Mouse (Mus musculus): ENCODE measurements at regions not wholly inside any gene's neighbourhood (a gene's known extent, or its start where the extent isn't known, plus 50 kb on each side); places are given as distances from the start of the nearest gene placed in this dataset.

GRCm38 (mm10) chr3:58173821-58174220, 240.7 kb upstream of the Tsc22d2 start:
- no peaks in the 10 kb centered on the region for H3K36me3 ChIP-seq (replicated peaks)

GRCm38 (mm10) chr3:58181715-58182114, 232.8 kb upstream of the Tsc22d2 start:
- H3K9me3 ChIP-seq: no peaks in the 10 kb centered on the region
- H3K36me3 ChIP-seq (replicated peaks): no peaks in the 10 kb centered on the region
- peak; percentile 24 for DNase-seq (ENCODE audit: low spot score)
- H3K4me1 ChIP-seq: peaks cover 4% of the 10 kb centered on the region; the same call in 1 of the 2 replicates
- WGBS: 50% methylated on average over 3 of the region's 3 CpGs
- no peak overlapping the region for H3K27ac ChIP-seq (replicated peaks)
- H3K4me3 ChIP-seq: no peak overlapping the region
- no peaks in the 10 kb centered on the region for H3K27me3 ChIP-seq (replicated peaks; ENCODE audit: low read depth, poor library complexity, severe bottlenecking)

More at GRCm38 (mm10) chr3:58173821-58174220, 240.7 kb upstream of the Tsc22d2 start:
- no peak for DNase-seq (ENCODE audit: low spot score)
- Histone ChIP-seq H3K27ac (replicated peaks) (no peak overlapping the region), H3K4me3 (no peak overlapping the region), H3K9me3 (no peaks in the 10 kb centered on the region), H3K4me1 (0 out of 2 replicates have a peak, but pooled peaks cover 5% of the 10 kb centered on the region), H3K27me3 (replicated peaks; ENCODE audit: low read depth, poor library complexity, severe bottlenecking) (no peaks in the 10 kb centered on the region)
- WGBS: 88% methylated on average over 1 of the region's 1 CpGs

GRCm38 (mm10) chr3:58182299-58182698, 232.2 kb upstream of the Tsc22d2 start:
- Histone ChIP-seq H3K36me3 (replicated peaks) (no peaks in the 10 kb centered on the region), H3K9me3 (no peaks in the 10 kb centered on the region), H3K27me3 (replicated peaks; ENCODE audit: low read depth, poor library complexity, severe bottlenecking) (no peaks in the 10 kb centered on the region), H3K4me3 (no peak overlapping the region), H3K4me1 (peaks cover 4% of the 10 kb centered on the region; the same call in 1 of the 2 replicates), H3K27ac (replicated peaks) (no peak overlapping the region)
- WGBS: 70% methylated on average over 4 of the region's 4 CpGs
- DNase-seq (ENCODE audit: low spot score): no peak

GRCm38 (mm10) chr3:58183279-58183678, 231.2 kb upstream of the Tsc22d2 start:
- no peak for DNase-seq (ENCODE audit: low spot score)
- Histone ChIP-seq H3K27me3 (replicated peaks; ENCODE audit: low read depth, poor library complexity, severe bottlenecking) (no peaks in the 10 kb centered on the region), H3K4me3 (no peak overlapping the region), H3K27ac (replicated peaks) (no peak overlapping the region), H3K4me1 (peaks cover 4% of the 10 kb centered on the region; the same call in 1 of the 2 replicates), H3K36me3 (replicated peaks) (no peaks in the 10 kb centered on the region), H3K9me3 (no peaks in the 10 kb centered on the region)
- 41% methylated on average over 3 of the region's 3 CpGs for WGBS

GRCm38 (mm10) chr3:58200462-58200861, 214.1 kb upstream of the Tsc22d2 start:
- Histone ChIP-seq H3K4me3 (no peak overlapping the region), H3K4me1 (no peaks in the 10 kb centered on the region), H3K36me3 (replicated peaks) (no peaks in the 10 kb centered on the region), H3K9me3 (no peaks in the 10 kb centered on the region), H3K27me3 (replicated peaks; ENCODE audit: low read depth, poor library complexity, severe bottlenecking) (no peaks in the 10 kb centered on the region), H3K27ac (replicated peaks) (no peak overlapping the region)
- DNase-seq (ENCODE audit: low spot score): no peak
- 90% methylated on average over 6 of the region's 6 CpGs for WGBS

- peaks cover 3% of the 10 kb centered on the region; the same call in 1 of the 2 replicates for H3K4me1 ChIP-seq
- WGBS: 79% methylated on average over 5 of the region's 5 CpGs
- no peaks in the 10 kb centered on the region for H3K27me3 ChIP-seq (replicated peaks; ENCODE audit: low read depth, poor library complexity, severe bottlenecking)
- no peak overlapping the region for H3K27ac ChIP-seq (replicated peaks)
- H3K36me3 ChIP-seq (replicated peaks): no peaks in the 10 kb centered on the region
- no peak for DNase-seq (ENCODE audit: low spot score)
- no peak overlapping the region for H3K4me3 ChIP-seq
- H3K9me3 ChIP-seq: no peaks in the 10 kb centered on the region
Measured at GRCm38 (mm10) chr3:58202816-58203215, 211.7 kb upstream of the Tsc22d2 start.

GRCm38 (mm10) chr3:58203806-58204205, 210.7 kb upstream of the Tsc22d2 start:
- Histone ChIP-seq H3K4me3 (no peak overlapping the region), H3K4me1 (peaks cover 3% of the 10 kb centered on the region; the same call in 1 of the 2 replicates), H3K27ac (replicated peaks) (no peak overlapping the region), H3K36me3 (replicated peaks) (no peaks in the 10 kb centered on the region), H3K9me3 (no peaks in the 10 kb centered on the region), H3K27me3 (replicated peaks; ENCODE audit: low read depth, poor library complexity, severe bottlenecking) (no peaks in the 10 kb centered on the region)
- 90% methylated on average over 2 of the region's 2 CpGs for WGBS
- DNase-seq (ENCODE audit: low spot score): no peak

- no peaks in the 10 kb centered on the region for H3K27me3 ChIP-seq (replicated peaks; ENCODE audit: low read depth, poor library complexity, severe bottlenecking)
- peaks cover 3% of the 10 kb centered on the region; the same call in 1 of the 2 replicates for H3K4me1 ChIP-seq
- H3K9me3 ChIP-seq: no peaks in the 10 kb centered on the region
- no peaks in the 10 kb centered on the region for H3K36me3 ChIP-seq (replicated peaks)
- no peak overlapping the region for H3K4me3 ChIP-seq
- H3K27ac ChIP-seq (replicated peaks): no peak overlapping the region
- WGBS: 85% methylated on average over 2 of the region's 2 CpGs
- no peak for DNase-seq (ENCODE audit: low spot score)
Measured at GRCm38 (mm10) chr3:58205526-58205925, 209.0 kb upstream of the Tsc22d2 start.

- Histone ChIP-seq H3K27ac (replicated peaks) (no peak overlapping the region), H3K4me1 (peaks cover 3% of the 10 kb centered on the region; the same call in 1 of the 2 replicates), H3K27me3 (replicated peaks; ENCODE audit: low read depth, poor library complexity, severe bottlenecking) (no peaks in the 10 kb centered on the region), H3K36me3 (replicated peaks) (no peaks in the 10 kb centered on the region), H3K9me3 (no peaks in the 10 kb centered on the region), H3K4me3 (no peak overlapping the region)
- 64% methylated on average over 5 of the region's 5 CpGs for WGBS
- no peak for DNase-seq (ENCODE audit: low spot score)
Measured at GRCm38 (mm10) chr3:58206776-58207398, 207.6 kb upstream of the Tsc22d2 start.

GRCm38 (mm10) chr3:58211016-58211415, 203.5 kb upstream of the Tsc22d2 start:
- Histone ChIP-seq H3K36me3 (replicated peaks) (no peaks in the 10 kb centered on the region), H3K9me3 (no peaks in the 10 kb centered on the region), H3K27me3 (replicated peaks; ENCODE audit: low read depth, poor library complexity, severe bottlenecking) (no peaks in the 10 kb centered on the region), H3K4me3 (no peak overlapping the region), H3K27ac (replicated peaks) (no peak overlapping the region), H3K4me1 (peaks cover 1% of the 10 kb centered on the region; the same call in 1 of the 2 replicates)
- WGBS: 74% methylated on average over 3 of the region's 3 CpGs
- DNase-seq (ENCODE audit: low spot score): no peak

GRCm38 (mm10) chr3:58224696-58225095, 189.8 kb upstream of the Tsc22d2 start:
- Histone ChIP-seq H3K4me3 (no peak overlapping the region), H3K4me1 (no peaks in the 10 kb centered on the region), H3K36me3 (replicated peaks) (no peaks in the 10 kb centered on the region), H3K27ac (replicated peaks) (no peak overlapping the region), H3K27me3 (replicated peaks; ENCODE audit: low read depth, poor library complexity, severe bottlenecking) (no peaks in the 10 kb centered on the region), H3K9me3 (no peaks in the 10 kb centered on the region)
- 84% methylated on average over 2 of the region's 2 CpGs for WGBS
- DNase-seq (ENCODE audit: low spot score): no peak

GRCm38 (mm10) chr3:58226447-58227321, 187.8 kb upstream of the Tsc22d2 start:
- Histone ChIP-seq H3K4me1 (no peaks in the 10 kb centered on the region), H3K27me3 (replicated peaks; ENCODE audit: low read depth, poor library complexity, severe bottlenecking) (no peaks in the 10 kb centered on the region), H3K4me3 (no peak overlapping the region), H3K36me3 (replicated peaks) (no peaks in the 10 kb centered on the region), H3K9me3 (no peaks in the 10 kb centered on the region), H3K27ac (replicated peaks) (no peak overlapping the region)
- DNase-seq (ENCODE audit: low spot score): no peak
- 85% methylated on average over 7 of the region's 7 CpGs for WGBS

- no peaks in the 10 kb centered on the region for H3K36me3 ChIP-seq (replicated peaks)
- no peaks in the 10 kb centered on the region for H3K9me3 ChIP-seq
- DNase-seq (ENCODE audit: low spot score): no peak
- no peaks in the 10 kb centered on the region for H3K4me1 ChIP-seq
- no peak overlapping the region for H3K4me3 ChIP-seq
- H3K27ac ChIP-seq (replicated peaks): no peak overlapping the region
- WGBS: 88% methylated on average over 5 of the region's 5 CpGs
- no peaks in the 10 kb centered on the region for H3K27me3 ChIP-seq (replicated peaks; ENCODE audit: low read depth, poor library complexity, severe bottlenecking)
Measured at GRCm38 (mm10) chr3:58227322-58227627, 187.2 kb upstream of the Tsc22d2 start.

All from embryonic facial prominence, embryonic 10.5 days (tissue).